Mouse (Mus musculus): ENCODE results near the gene Pir.

GRCm38 (mm10) chrX:164406133-164407022 is 137.2 kb downstream of the Pir start:
- TF ChIP-seq ZNF384 (IDR thresholded peaks at IDR 0.05; ENCODE audit: low read depth, low read length), result no peak
- TF ChIP-seq HCFC1 (IDR thresholded peaks at IDR 0.05; ENCODE audit: borderline replicate concordance, insufficient read depth, low read length), result no peak
- no peak for TF ChIP-seq CHD2 (IDR thresholded peaks at IDR 0.05; ENCODE audit: low read depth, low read length)
- no peak for TF ChIP-seq ZC3H11A (IDR thresholded peaks at IDR 0.05; ENCODE audit: borderline replicate concordance, low read depth, low read length)
- TF ChIP-seq MAFK (IDR thresholded peaks at IDR 0.05; ENCODE audit: insufficient read depth, low read depth, low read length), result no peak
